Mouse (Mus musculus): ENCODE measurements around the gene Rragd.

DNA sequence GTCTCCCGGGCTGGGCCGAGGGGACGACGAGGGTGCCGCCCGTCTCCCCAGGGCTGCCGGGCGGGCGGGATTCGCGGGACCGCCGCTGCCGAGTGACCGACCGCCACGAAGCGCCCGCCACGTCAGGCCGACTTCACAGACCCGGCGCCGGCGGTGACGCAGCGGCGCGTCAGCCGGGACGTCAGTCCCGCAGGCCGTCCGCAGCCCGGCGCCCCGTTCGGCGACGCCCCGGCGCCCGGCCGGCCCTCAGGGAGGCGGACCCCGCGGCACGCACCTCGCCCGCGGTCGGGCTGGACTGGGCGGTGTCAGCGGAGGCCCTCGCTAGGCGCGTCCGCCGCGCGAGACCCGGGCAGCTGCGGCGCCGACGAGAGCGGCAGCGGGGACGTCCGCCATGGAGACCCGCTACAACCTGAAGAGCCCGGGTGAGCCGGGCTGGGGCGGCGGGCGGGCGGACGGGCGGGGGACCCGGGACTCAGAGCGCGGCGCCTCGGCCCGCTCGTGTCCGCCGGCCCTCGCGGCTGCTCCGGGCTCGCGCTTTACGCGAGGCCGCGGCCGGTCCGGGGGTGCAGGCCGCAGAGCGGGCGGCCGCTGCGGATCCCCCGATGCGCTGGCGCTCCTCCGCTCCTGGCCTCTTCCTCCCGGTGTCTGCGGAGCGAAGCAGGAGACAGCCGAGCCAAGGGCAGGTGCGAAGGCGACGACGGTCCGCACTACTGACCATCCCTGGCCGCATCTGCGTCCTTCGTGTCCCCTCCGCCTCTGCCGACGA, 48.5 kb downstream of the Rragd start, which contains the start of gene Ube2j1:
- peak; percentile 88 for TF ChIP-seq POLR2A (IDR thresholded peaks at IDR 0.05; ENCODE audit: insufficient read depth, low read depth, low read length)
- TF ChIP-seq CTCF (IDR thresholded peaks at IDR 0.05; ENCODE audit: insufficient read depth, low read depth, low read length) = no peak

Data from olfactory bulb, adult 2 months (tissue).